ENCODE assay signal across 9 mouse cellular contexts in the genomic region with DNA sequence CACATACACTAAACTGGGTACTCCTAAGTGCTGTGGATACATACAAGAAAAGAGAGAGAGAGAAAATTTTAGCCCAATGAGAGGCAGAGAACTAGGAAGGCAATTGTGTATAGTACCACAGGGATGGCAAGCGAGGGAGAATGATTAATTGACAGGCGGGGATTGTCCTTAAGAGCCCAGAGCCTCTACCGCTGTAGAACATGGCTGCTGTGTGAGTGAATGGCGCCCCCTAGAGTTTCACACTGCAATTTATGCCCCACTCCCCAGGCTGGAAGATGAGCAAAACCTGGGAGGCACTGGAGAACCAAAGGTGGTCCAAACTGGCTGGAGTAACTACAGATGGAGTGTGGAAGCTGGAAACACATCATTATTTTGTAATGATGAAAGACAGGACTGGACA. TPM values are rescaled to one million over a fixed set of nuclear protein-coding genes. Genes with fewer than 3 reads are reported as not detected.
DNase-seq lines count a peak whose midpoint lies in the region; ATAC-seq and TF ChIP-seq lines count a peak whose summit lies in the region.
"Had no signal": no experiment of that assay in that cellular context is flagged by ENCODE, and none has a peak within 500 bp of the region (broad histone marks: within the 10 kb centered on the region; RNA-seq: fewer than 3 reads in every experiment).

No protein-coding gene starts in this region.

- peak; percentile 53 for TF ChIP-seq CTCF in heart, postnatal 0 days (IDR thresholded peaks at IDR 0.05; ENCODE audit: low read depth)
- peak; percentile 55 for TF ChIP-seq CTCF in cortical plate, adult 2 months (IDR thresholded peaks at IDR 0.05; ENCODE audit: extremely low read depth, insufficient read depth, low read length)
- peak; percentile 84 for TF ChIP-seq CTCF in liver, postnatal 0 days (IDR thresholded peaks at IDR 0.05; ENCODE audit: low read depth)

- no peaks in the 10 kb centered on the region for H3K27me3 ChIP-seq in heart, postnatal 0 days (ENCODE audit: control insufficient read depth, insufficient read depth, low read length)
- H3K27me3 ChIP-seq in heart, embryonic 10.5 days (ENCODE audit: insufficient read depth, poor library complexity, severe bottlenecking), result no peaks in the 10 kb centered on the region
- no peaks in the 10 kb centered on the region for H3K27me3 ChIP-seq in liver, postnatal 0 days (ENCODE audit: insufficient read depth, low read length)
- H3K27me3 ChIP-seq: limb, embryonic 12.5 days had no signal

- no peaks in the 10 kb centered on the region for H3K4me1 ChIP-seq in heart, postnatal 0 days (ENCODE audit: control insufficient read depth, insufficient read depth)
- no peaks in the 10 kb centered on the region for H3K4me1 ChIP-seq in heart, embryonic 10.5 days
- H3K4me1 ChIP-seq in cortical plate, adult 2 months (ENCODE audit: control insufficient read depth, insufficient read depth, low read length), result no peaks in the 10 kb centered on the region
- H3K4me1 ChIP-seq in liver, postnatal 0 days (ENCODE audit: insufficient read depth), result peaks cover 6% of the 10 kb centered on the region; the same call in 1 of the 2 replicates

- no peak for DNase-seq in heart, postnatal 0 days (ENCODE audit: low spot score)
- DNase-seq in heart, embryonic 10.5 days (ENCODE audit: low spot score), result no peak
- peak; percentile 70 for DNase-seq in ES-CJ7 (ENCODE audit: low read depth, low spot score)
- peak; percentile 62 for DNase-seq in liver, postnatal 0 days
- DNase-seq in frontal cortex, postnatal 14 days (ENCODE audit: low spot score in 2 of 2), result no peak

- no peaks in the 10 kb centered on the region for H3K36me3 ChIP-seq in heart, postnatal 0 days (replicated peaks; ENCODE audit: control insufficient read depth, insufficient read depth, low read length)
- H3K36me3 ChIP-seq in heart, embryonic 10.5 days, result no peaks in the 10 kb centered on the region
- H3K36me3 ChIP-seq in liver, postnatal 0 days (replicated peaks; ENCODE audit: insufficient read depth, low read length), result no peaks in the 10 kb centered on the region
- H3K36me3 ChIP-seq: limb, embryonic 12.5 days had no signal

- H3K4me3 ChIP-seq in heart, postnatal 0 days (ENCODE audit: low read depth, low read length), result no peak overlapping the region
- H3K4me3 ChIP-seq in heart, embryonic 10.5 days, result no peak overlapping the region
- no peak overlapping the region for H3K4me3 ChIP-seq in cortical plate, adult 2 months (ENCODE audit: insufficient read depth, low read length)
- H3K4me3 ChIP-seq in liver, postnatal 0 days (ENCODE audit: low read depth, low read length), result no peak overlapping the region
- H3K4me3 ChIP-seq: limb, embryonic 12.5 days had no signal

- H3K9ac ChIP-seq in heart, postnatal 0 days (replicated peaks; ENCODE audit: low read depth, low read length), result no peak overlapping the region
- H3K9ac ChIP-seq in liver, postnatal 0 days (replicated peaks), result no peak overlapping the region
- H3K9ac ChIP-seq: limb, embryonic 12.5 days had no signal

- H3K27ac ChIP-seq in heart, postnatal 0 days (ENCODE audit: low read depth), result no peak overlapping the region
- no peak overlapping the region for H3K27ac ChIP-seq in heart, embryonic 10.5 days
- H3K27ac ChIP-seq in cortical plate, adult 2 months (ENCODE audit: insufficient read depth, low read length), result no peak overlapping the region
- H3K27ac ChIP-seq in liver, postnatal 0 days (ENCODE audit: low read depth), result no peak overlapping the region
- H3K27ac ChIP-seq: limb, embryonic 12.5 days had no signal

- TF ChIP-seq POLR2A in cortical plate, adult 2 months (IDR thresholded peaks at IDR 0.05; ENCODE audit: extremely low read depth, insufficient read depth, low read length), result no peak

- ATAC-seq in heart, postnatal 0 days (ENCODE audit: insufficient read depth, low read depth), result 0 out of 2 replicates have a peak, but pooled peaks have one; percentile 51
- peak; percentile 54 for ATAC-seq in inflammation-experienced regulatory T-cells, adult 6 months
- ATAC-seq in liver, postnatal 0 days, result peak; percentile 76
- peak; percentile 74 for ATAC-seq in neutrophil, adult 5-6 weeks (ENCODE audit: extremely low read depth, insufficient number of reproducible peaks, low FRiP score, poor library complexity, severe bottlenecking)

- H3K4me2 ChIP-seq in heart, postnatal 0 days (ENCODE audit: low read depth, low read length), result no peak overlapping the region
- no peak overlapping the region for H3K4me2 ChIP-seq in liver, postnatal 0 days (ENCODE audit: low read depth, low read length)
- H3K4me2 ChIP-seq: limb, embryonic 12.5 days had no signal

- no peaks in the 10 kb centered on the region for H3K9me3 ChIP-seq in heart, postnatal 0 days (replicated peaks; ENCODE audit: control insufficient read depth, low read length)
- no peaks in the 10 kb centered on the region for H3K9me3 ChIP-seq in heart, embryonic 10.5 days
- no peaks in the 10 kb centered on the region for H3K9me3 ChIP-seq in liver, postnatal 0 days (ENCODE audit: low read length)
- H3K9me3 ChIP-seq: limb, embryonic 12.5 days had no signal

- 11% methylated on average over 4 of the region's 4 CpGs for WGBS in heart, postnatal 0 days
- WGBS in heart, embryonic 10.5 days, result 17% methylated on average over 4 of the region's 4 CpGs
- 8% methylated on average over 4 of the region's 4 CpGs for WGBS in liver, postnatal 0 days (ENCODE audit: insufficient replicate concordance)

- TF ChIP-seq EP300 in heart, postnatal 0 days (IDR thresholded peaks at IDR 0.05; ENCODE audit: low read depth), result no peak
- TF ChIP-seq EP300 in liver, postnatal 0 days (IDR thresholded peaks at IDR 0.05; ENCODE audit: low read depth), result no peak

RNA-seq across cellular contexts. Expression of a gene that starts 24.8 kb away (rescaled TPM):
- 1,399 and 1,635 TPM in 2 replicates for total RNA-seq in heart, postnatal 0 days (2014; rRNA removed; ENCODE audit: low replicate concordance)
- 1,751 and 1,760 TPM in 2 replicates for polyA plus RNA-seq in heart, postnatal 0 days (2015; fragmentation: Nextera tagmentation; extraction: Ambion mirVana)
- 1,068 and 1,241 TPM in 2 replicates for polyA plus RNA-seq in heart, embryonic 10.5 days (2016; fragmentation: Nextera tagmentation; extraction: Ambion mirVana)
- 418 and 428 TPM in 2 replicates for polyA plus RNA-seq in cortical plate, adult 2 months (2012; rRNA removed)
- 1,000 to 10,000 TPM; 1,142 to 1,516 (median 1,275) TPM for polyA plus RNA-seq in inflammation-experienced regulatory T-cells, adult 6 months (2017; shearing (Covaris generic))
- 703 and 719 TPM in 2 replicates for polyA plus RNA-seq in liver, postnatal 0 days (2015; fragmentation: Nextera tagmentation; extraction: Ambion mirVana)
- total RNA-seq in neutrophil, adult 5-6 weeks (2017), result 239 and 243 TPM in 2 replicates

RNA-seq across cellular contexts. Expression of a gene that starts 53.5 kb away (rescaled TPM):
- total RNA-seq in heart, postnatal 0 days (2014; rRNA removed; ENCODE audit: low replicate concordance), result 24.1 and 75.9 TPM in 2 replicates
- polyA plus RNA-seq in heart, postnatal 0 days (2015; fragmentation: Nextera tagmentation; extraction: Ambion mirVana), result 210 and 213 TPM in 2 replicates
- 122 and 126 TPM in 2 replicates for polyA plus RNA-seq in heart, embryonic 10.5 days (2016; fragmentation: Nextera tagmentation; extraction: Ambion mirVana)
- 41.1 and 44.7 TPM in 2 replicates for polyA plus RNA-seq in cortical plate, adult 2 months (2012; rRNA removed)
- polyA plus RNA-seq in inflammation-experienced regulatory T-cells, adult 6 months (2017; shearing (Covaris generic)), result 100 to 1,000 TPM; 124 to 197 (median 127) TPM
- polyA plus RNA-seq in liver, postnatal 0 days (2015; fragmentation: Nextera tagmentation; extraction: Ambion mirVana), result 92.5 and 94.9 TPM in 2 replicates
- total RNA-seq in neutrophil, adult 5-6 weeks (2017), result 18.5 and 20.9 TPM in 2 replicates

RNA-seq across cellular contexts. Expression of a gene that starts 53.7 kb away (rescaled TPM):
- 16.6 and 19.0 TPM in 2 replicates for total RNA-seq in heart, postnatal 0 days (2014; rRNA removed; ENCODE audit: low replicate concordance)
- polyA plus RNA-seq in heart, postnatal 0 days (2015; fragmentation: Nextera tagmentation; extraction: Ambion mirVana), result 10.5 and 10.7 TPM in 2 replicates
- polyA plus RNA-seq in heart, embryonic 10.5 days (2016; fragmentation: Nextera tagmentation; extraction: Ambion mirVana), result 21.9 and 26.5 TPM in 2 replicates
- 23.2 and 26.0 TPM in 2 replicates for polyA plus RNA-seq in cortical plate, adult 2 months (2012; rRNA removed)
- polyA plus RNA-seq in inflammation-experienced regulatory T-cells, adult 6 months (2017; shearing (Covaris generic)), result 10 to 100 TPM; 26.9 to 28.7 (median 27.7) TPM
- polyA plus RNA-seq in liver, postnatal 0 days (2015; fragmentation: Nextera tagmentation; extraction: Ambion mirVana), result 9.2 TPM in 2 replicates
- total RNA-seq in neutrophil, adult 5-6 weeks (2017), result 44.5 and 47.8 TPM in 2 replicates

Comparison
In these comparisons a context has a peak if more than half of its experiments do, and no peak if none do; other contexts are left out.
1. DNase-seq: peak in ES-CJ7 (single experiment) and liver, postnatal 0 days (single experiment); none in heart, postnatal 0 days (single experiment), heart, embryonic 10.5 days (single experiment) and frontal cortex, postnatal 14 days (0 of 2).
2. Peak in every context shown above with its lines, with median percentiles within 50 percentile points of each other: ATAC-seq and CTCF ChIP-seq.